Mouse (Mus musculus) limb, embryonic 13.5 days (tissue): Measurements from ENCODE around the gene A530064D06Rik. TPM values are rescaled to one million over a fixed set of nuclear protein-coding genes. Genes with fewer than 3 reads are reported as not detected.
"Not testable (repeated sequence)": the region's sequence is repeated elsewhere in the genome, so short reads cannot be mapped to it uniquely, and the experiment has no call there.

ENCODE experiments used
- ATAC-seq: fragments of 200-750 bp; cut with Nextera tagmentation; 2 replicates; pipeline ENCODE4 v1.8.0; 2017; ENCODE audit warnings: low read depth, moderate number of reproducible peaks, moderate TSS enrichment; ENCODE audit not compliant: low FRiP score
- H3K27ac ChIP-seq: fragments of 300-500 bp; sonication (generic); 2 replicates; pipeline ENCODE4 v1.5.1; 2015; ENCODE audit warnings: inconsistent platforms, mild to moderate bottlenecking, moderate library complexity
- H3K27me3 ChIP-seq: fragments of 300-500 bp; sonication (generic); 2 replicates; pipeline ENCODE4 v1.6.1; 2015; ENCODE audit warnings: mild to moderate bottlenecking, inconsistent platforms
- H3K36me3 ChIP-seq: fragments of 300-500 bp; sonication (generic); 2 replicates; pipeline ENCODE4 v1.6.1; 2015; ENCODE audit warnings: inconsistent platforms, mild to moderate bottlenecking, moderate library complexity
- H3K4me1 ChIP-seq: fragments of 300-500 bp; sonication (generic); 2 replicates; pipeline ENCODE4 v1.6.1; 2015; ENCODE audit warnings: inconsistent platforms
- H3K4me2 ChIP-seq: fragments of 300-500 bp; sonication (generic); replicated peaks from 2 replicates; pipeline ENCODE4 v1.6.1; 2015; ENCODE audit warnings: inconsistent platforms, mild to moderate bottlenecking, moderate library complexity
- H3K4me3 ChIP-seq: fragments of 300-500 bp; sonication (generic); 2 replicates; pipeline ENCODE4 v1.5.1; 2015; ENCODE audit warnings: moderate library complexity, mild to moderate bottlenecking, inconsistent platforms
- H3K9ac ChIP-seq: fragments of 300-500 bp; sonication (generic); 2 replicates; pipeline ENCODE4 v1.6.1; 2015; ENCODE audit warnings: mild to moderate bottlenecking, inconsistent platforms
- H3K9me3 ChIP-seq: fragments of 300-500 bp; sonication (generic); 2 replicates; pipeline ENCODE4 v1.6.1; 2016; ENCODE audit warnings: inconsistent platforms
- WGBS: fragments of 180-500 bp; shearing (Covaris S2); methylation state at CpG from one replicate; pipeline ENCODE4 v1.1.7; 2015; 5-methylcytosine and 5-hydroxymethylcytosine counted together
- polyA plus RNA-seq: library from polyadenylated mRNA; unstranded; fragments of >200 nt; fragmentation: Nextera tagmentation; extraction: Ambion mirVana; gene quantifications from 2 replicates; pipeline ENCODE4 v1.2.1, GENCODE M21; 2015

The A530064D06Rik gene
- polyA plus RNA-seq: 0.11 TPM in 1 of 2 replicates, not detected in the other

DNA sequence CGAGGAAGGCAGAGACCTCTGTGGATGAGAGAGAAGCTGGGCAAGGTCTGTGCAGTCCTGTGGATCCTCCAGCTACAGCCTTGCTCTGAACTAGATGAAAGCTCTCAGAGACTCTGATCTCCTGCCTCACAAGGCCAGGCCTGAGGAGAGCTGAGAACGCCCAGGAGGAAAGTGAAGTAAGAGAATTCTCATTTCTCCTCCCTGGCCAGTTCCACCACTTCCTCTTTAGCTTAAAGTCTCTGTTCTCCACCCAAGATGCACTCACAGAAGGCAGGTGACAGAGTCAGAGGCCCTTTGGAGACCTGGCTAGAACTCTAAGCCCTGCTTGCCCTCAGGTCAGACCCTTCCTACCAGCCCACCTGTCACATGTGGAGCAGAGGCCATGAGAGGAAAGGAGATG, at the start of gene A530064D06Rik:
Gene A530064D06Rik (minus strand): TSS at position 173 of the 400 bp plus-strand sequence.
- not testable (repeated sequence) for H3K36me3 ChIP-seq, H3K27ac ChIP-seq, H3K9ac ChIP-seq, H3K27me3 ChIP-seq, H3K4me2 ChIP-seq, H3K4me1 ChIP-seq, ATAC-seq, H3K9me3 ChIP-seq, H3K4me3 ChIP-seq
- 68% methylated on average over 2 of the region's 2 CpGs for WGBS

- H3K4me1 ChIP-seq: no peaks in the 10 kb centered on the region
- H3K27ac ChIP-seq: no peak overlapping the region
- no peak overlapping the region for H3K9ac ChIP-seq
- H3K27me3 ChIP-seq: no peaks in the 10 kb centered on the region
- 0 out of 2 replicates have a peak, but pooled peaks cover 5% of the 10 kb centered on the region for H3K9me3 ChIP-seq
- WGBS: 80% methylated on average over 1 of the region's 1 CpGs
- H3K36me3 ChIP-seq: no peaks in the 10 kb centered on the region
- no peak overlapping the region for H3K4me2 ChIP-seq
- ATAC-seq: no peak
- H3K4me3 ChIP-seq: no peak overlapping the region
Observed at GRCm38 (mm10) chr17:48215429-48215828, 48.4 kb upstream of the A530064D06Rik start.

DNA sequence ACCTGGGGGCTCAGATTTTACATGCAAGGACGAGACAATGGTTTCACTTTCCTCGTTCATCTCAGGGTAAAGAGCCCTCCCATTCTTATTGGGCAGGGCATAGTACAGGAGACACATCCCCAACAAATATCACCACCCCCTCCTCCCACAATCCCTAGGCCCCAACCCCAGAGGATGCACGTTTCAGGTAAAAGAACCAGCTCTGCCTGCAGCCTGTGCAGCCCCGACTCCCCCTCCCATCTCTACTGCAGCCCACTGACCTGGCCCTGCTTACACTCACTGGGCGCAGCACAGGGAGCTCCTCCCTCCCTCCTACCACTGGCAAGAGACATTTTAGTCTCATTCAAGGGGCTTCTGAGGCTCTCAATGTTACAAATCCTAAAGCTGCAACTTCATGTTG, 46.4 kb upstream of the A530064D06Rik start:
- Histone ChIP-seq H3K27me3 (no peaks in the 10 kb centered on the region), H3K27ac (no peak overlapping the region), H3K4me1 (no peaks in the 10 kb centered on the region), H3K36me3 (no peaks in the 10 kb centered on the region), H3K4me3 (no peak overlapping the region), H3K9ac (no peak overlapping the region), H3K4me2 (no peak overlapping the region), H3K9me3 (0 out of 2 replicates have a peak, but pooled peaks cover 5% of the 10 kb centered on the region)
- 71% methylated on average over 5 of the region's 5 CpGs for WGBS
- no peak for ATAC-seq

DNA sequence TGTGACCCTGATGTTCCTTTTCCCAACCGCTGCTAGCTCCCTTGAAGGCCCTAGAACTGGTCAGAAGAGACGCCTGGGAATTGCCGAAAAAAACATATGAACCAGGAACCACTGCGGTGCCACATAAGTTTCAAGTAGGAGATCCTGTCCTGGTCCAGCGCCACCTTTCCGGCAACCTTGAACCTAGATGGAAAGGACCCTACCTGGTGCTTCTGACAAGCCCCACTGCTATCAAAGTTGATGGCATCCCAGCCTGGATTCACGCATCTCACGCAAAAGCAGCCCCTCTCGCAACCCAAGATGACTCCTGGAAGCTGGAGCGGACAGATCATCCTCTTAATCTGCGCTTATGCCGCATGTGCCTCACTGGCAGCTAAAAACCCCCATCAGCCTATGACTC, 45.5 kb upstream of the A530064D06Rik start:
- H3K4me1 ChIP-seq: no peaks in the 10 kb centered on the region
- H3K4me2 ChIP-seq: no peak overlapping the region
- H3K27me3 ChIP-seq: no peaks in the 10 kb centered on the region
- ATAC-seq: no peak
- no peaks in the 10 kb centered on the region for H3K9me3 ChIP-seq
- H3K27ac ChIP-seq: no peak overlapping the region
- 97% methylated on average over 12 of the region's 12 CpGs for WGBS
- no peaks in the 10 kb centered on the region for H3K36me3 ChIP-seq
- no peak overlapping the region for H3K9ac ChIP-seq
- no peak overlapping the region for H3K4me3 ChIP-seq

DNA sequence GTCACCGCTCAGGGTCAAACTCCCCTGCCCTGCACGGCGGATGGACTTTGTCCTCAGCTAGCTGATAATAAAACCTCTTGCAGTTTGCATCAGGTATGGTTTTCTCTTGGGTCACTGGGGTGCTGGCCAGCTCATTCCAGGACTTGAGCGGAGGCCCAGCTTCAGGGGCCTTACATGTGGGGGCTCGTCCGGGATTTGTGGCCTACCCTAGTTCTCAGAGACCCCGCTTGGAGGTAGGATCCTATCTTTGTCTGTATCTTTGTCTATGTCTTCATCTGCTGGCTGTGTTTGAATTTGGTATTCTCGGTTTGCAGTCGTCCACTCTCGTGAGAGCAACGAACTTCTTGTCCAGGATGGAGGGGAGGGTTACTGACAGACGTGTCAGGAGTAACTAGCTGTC, 36.0 kb upstream of the A530064D06Rik start:
- Histone ChIP-seq H3K4me3 (no peak overlapping the region), H3K9ac (no peak overlapping the region), H3K4me2 (no peak overlapping the region), H3K4me1 (no peaks in the 10 kb centered on the region), H3K9me3 (peaks cover 21% of the 10 kb centered on the region), H3K36me3 (no peaks in the 10 kb centered on the region), H3K27ac (no peak overlapping the region), H3K27me3 (no peaks in the 10 kb centered on the region)
- no peak for ATAC-seq
- 93% methylated on average over 12 of the region's 12 CpGs for WGBS

DNA sequence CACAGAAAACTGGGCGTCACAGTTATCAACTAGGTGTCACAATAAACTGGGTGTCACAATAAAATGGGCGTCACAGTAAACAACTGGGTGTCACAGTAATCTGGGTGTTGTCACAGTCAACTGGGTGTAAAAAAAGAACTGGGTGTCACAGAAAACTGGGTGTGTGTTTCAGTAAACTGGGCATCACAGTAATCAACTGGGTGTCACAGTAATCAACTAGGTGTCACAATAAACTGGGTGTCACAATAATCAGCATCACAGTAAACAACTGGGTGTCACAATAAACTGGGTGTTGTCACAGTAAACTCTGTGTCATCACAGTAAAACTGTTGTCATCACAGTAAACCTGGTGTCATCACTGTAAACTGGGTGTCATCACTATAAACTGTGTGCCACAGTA, 25.3 kb upstream of the A530064D06Rik start:
- no peaks in the 10 kb centered on the region for H3K4me1 ChIP-seq
- H3K27ac ChIP-seq: no peak overlapping the region
- ATAC-seq: no peak
- H3K36me3 ChIP-seq: no peaks in the 10 kb centered on the region
- H3K27me3 ChIP-seq: no peaks in the 10 kb centered on the region
- H3K9ac ChIP-seq: no peak overlapping the region
- H3K4me3 ChIP-seq: no peak overlapping the region
- WGBS: 81% methylated on average over 2 of the region's 2 CpGs
- H3K4me2 ChIP-seq: no peak overlapping the region
- H3K9me3 ChIP-seq: no peaks in the 10 kb centered on the region

DNA sequence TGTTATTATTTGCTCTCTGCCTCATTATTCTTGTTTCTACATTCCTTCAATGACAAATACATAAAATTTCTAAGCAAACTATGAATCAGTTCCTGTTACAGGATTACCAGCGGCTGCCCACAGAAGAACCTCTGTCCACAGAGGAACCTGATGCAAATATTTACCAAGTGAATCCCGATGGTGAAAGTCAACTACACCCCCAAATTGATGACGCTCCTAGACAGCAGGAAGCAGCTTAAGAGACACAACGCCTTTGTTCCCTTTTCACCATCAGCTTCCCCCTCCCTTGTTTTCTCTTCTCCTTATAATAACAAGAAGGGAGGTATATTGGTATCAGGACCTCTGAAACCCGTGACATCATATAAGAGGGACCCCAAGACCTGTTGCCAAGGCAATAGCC, 18.2 kb upstream of the A530064D06Rik start:
- Histone ChIP-seq H3K27me3 (no peaks in the 10 kb centered on the region), H3K9ac (no peak overlapping the region), H3K4me2 (no peak overlapping the region), H3K4me1 (no peaks in the 10 kb centered on the region), H3K4me3 (no peak overlapping the region), H3K36me3 (no peaks in the 10 kb centered on the region), H3K27ac (no peak overlapping the region), H3K9me3 (no peaks in the 10 kb centered on the region)
- no peak for ATAC-seq
- WGBS: 77% methylated on average over 5 of the region's 5 CpGs

GRCm38 (mm10) chr17:48157382-48158076, 9.5 kb downstream of the A530064D06Rik start:
- H3K27me3 ChIP-seq: no peaks in the 10 kb centered on the region
- no peak overlapping the region for H3K4me3 ChIP-seq
- no peak overlapping the region for H3K27ac ChIP-seq
- H3K9ac ChIP-seq: no peak overlapping the region
- no peaks in the 10 kb centered on the region for H3K36me3 ChIP-seq
- no peak overlapping the region for H3K4me2 ChIP-seq
- H3K4me1 ChIP-seq: no peaks in the 10 kb centered on the region
- no peak for ATAC-seq
- peaks cover 4% of the 10 kb centered on the region; the same call in 1 of the 2 replicates for H3K9me3 ChIP-seq
- 49% methylated on average over 1 of the region's 1 CpGs for WGBS

GRCm38 (mm10) chr17:48146120-48146519, 21.0 kb downstream of the A530064D06Rik start, which contains the start of gene 9830107B12Rik:
Gene 9830107B12Rik (minus strand): TSS chr17:48146268.
- H3K4me2 ChIP-seq: no peak within 1 kb of the TSS
- no peaks in the 10 kb centered on the region for H3K27me3 ChIP-seq
- no peak within 1 kb of the TSS for H3K27ac ChIP-seq
- no peak within 1 kb of the TSS for H3K9ac ChIP-seq
- no peak within 1 kb of the TSS for H3K4me3 ChIP-seq
- H3K4me1 ChIP-seq: no peaks in the 10 kb centered on the region
- H3K36me3 ChIP-seq: no peaks in the 10 kb centered on the region
- H3K9me3 ChIP-seq: peaks cover 7% of the 10 kb centered on the region; the same call in 1 of the 2 replicates
- WGBS: 65% methylated on average over 3 of the region's 3 CpGs
- ATAC-seq: no peak

DNA sequence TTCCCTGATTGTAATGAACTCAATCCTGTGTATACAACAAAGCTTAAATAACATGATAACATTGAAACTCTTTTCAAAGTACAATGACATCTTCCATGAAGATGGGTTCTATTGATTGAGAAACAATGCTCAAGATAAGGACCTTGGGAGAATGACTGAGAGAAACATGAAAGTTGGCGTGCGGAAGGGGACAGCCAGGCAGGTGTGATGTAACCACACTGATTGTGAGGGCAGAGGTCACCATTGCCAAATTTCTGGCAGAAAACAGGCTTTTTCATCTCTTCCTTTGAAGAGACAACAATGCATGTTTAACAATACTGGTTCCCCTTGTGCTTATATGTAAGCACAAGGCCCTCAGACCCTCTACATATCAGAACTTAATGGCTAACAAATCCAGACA, 34.3 kb downstream of the A530064D06Rik start:
- no peak overlapping the region for H3K4me3 ChIP-seq
- no peaks in the 10 kb centered on the region for H3K36me3 ChIP-seq
- no peak overlapping the region for H3K9ac ChIP-seq
- ATAC-seq: no peak
- no peak overlapping the region for H3K4me2 ChIP-seq
- H3K27ac ChIP-seq: no peak overlapping the region
- H3K9me3 ChIP-seq: no peaks in the 10 kb centered on the region
- no peaks in the 10 kb centered on the region for H3K27me3 ChIP-seq
- WGBS: 92% methylated on average over 2 of the region's 2 CpGs
- no peaks in the 10 kb centered on the region for H3K4me1 ChIP-seq

DNA sequence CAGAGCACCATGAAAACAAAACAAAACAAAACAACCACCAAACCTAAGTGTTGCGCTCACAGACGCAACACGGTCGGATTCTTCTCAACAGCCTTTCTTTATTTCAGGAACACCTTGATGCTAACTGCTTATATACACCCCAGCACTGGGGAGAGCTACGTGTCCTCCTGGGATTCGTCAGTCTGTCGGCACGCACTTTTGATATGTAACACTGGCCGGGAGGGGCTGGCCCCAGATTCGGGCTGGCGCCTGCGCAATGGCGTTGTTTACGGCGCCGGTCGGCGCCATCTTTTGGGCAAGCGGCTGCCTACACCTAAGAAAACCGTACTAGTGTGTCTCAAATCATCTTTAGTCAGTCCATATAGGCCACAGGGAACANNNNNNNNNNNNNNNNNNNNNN, 46.6 kb downstream of the A530064D06Rik start:
- WGBS: 92% methylated on average over 20 of the region's 20 CpGs
- Histone ChIP-seq H3K27me3 (no peaks in the 10 kb centered on the region), H3K27ac (no peak overlapping the region), H3K9ac (no peak overlapping the region), H3K4me1 (no peaks in the 10 kb centered on the region), H3K4me2 (no peak overlapping the region), H3K4me3 (no peak overlapping the region), H3K36me3 (no peaks in the 10 kb centered on the region), H3K9me3 (no peaks in the 10 kb centered on the region; the same call in 1 of the 2 replicates)
- ATAC-seq: no peak

DNA sequence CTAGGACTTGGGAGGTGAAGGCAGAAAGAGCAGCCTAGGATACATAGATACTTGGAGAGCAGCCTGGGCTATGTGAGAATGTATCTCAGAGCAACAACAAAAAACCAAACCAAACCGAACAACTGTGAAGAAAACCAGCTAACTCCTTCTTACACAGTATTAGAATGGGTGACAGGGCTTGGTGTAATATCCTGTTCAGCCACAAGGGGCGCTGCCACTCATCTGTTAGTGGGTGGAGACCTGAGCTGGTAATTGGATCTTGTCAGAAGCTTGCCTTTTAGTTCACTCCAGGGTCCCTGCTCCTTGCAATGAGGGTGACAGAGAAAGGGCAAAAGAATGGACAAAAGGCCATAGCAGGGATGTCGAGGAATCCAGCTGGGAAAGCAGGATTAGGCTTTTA, 47.4 kb downstream of the A530064D06Rik start:
- 27% methylated on average over 3 of the region's 3 CpGs for WGBS
- no peak overlapping the region for H3K4me3 ChIP-seq
- H3K36me3 ChIP-seq: no peaks in the 10 kb centered on the region
- H3K9ac ChIP-seq: no peak overlapping the region
- no peaks in the 10 kb centered on the region; the same call in 1 of the 2 replicates for H3K9me3 ChIP-seq
- H3K4me1 ChIP-seq: no peaks in the 10 kb centered on the region
- H3K27ac ChIP-seq: no peak overlapping the region
- peak; percentile 44; the same call in 1 of the 2 replicates for ATAC-seq
- H3K4me2 ChIP-seq: no peak overlapping the region
- H3K27me3 ChIP-seq: no peaks in the 10 kb centered on the region

DNA sequence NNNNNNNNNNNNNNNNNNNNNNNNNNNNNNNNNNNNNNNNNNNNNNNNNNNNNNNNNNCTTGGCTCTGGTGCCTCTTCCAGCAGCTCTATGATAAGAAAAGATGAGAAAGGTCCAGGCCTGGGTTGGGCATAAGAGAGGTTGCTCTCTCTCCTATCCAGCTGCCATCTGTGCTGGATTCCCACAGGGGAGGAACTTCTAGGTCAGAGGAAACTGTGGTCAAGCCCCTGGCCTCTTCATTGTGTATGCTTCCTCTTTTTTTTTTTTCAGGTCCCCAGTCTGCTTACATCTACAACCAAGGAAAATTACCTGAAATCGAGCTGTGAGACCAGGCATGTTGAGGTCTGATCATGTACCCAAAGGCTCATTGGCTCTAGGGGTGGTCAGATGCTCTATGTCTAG, 48.5 kb downstream of the A530064D06Rik start:
- no peaks in the 10 kb centered on the region for H3K36me3 ChIP-seq
- no peaks in the 10 kb centered on the region for H3K4me1 ChIP-seq
- no peak overlapping the region for H3K4me2 ChIP-seq
- no peak overlapping the region for H3K4me3 ChIP-seq
- WGBS: 73% methylated on average over 1 of the region's 1 CpGs
- no peak overlapping the region for H3K9ac ChIP-seq
- no peak for ATAC-seq
- H3K27me3 ChIP-seq: no peaks in the 10 kb centered on the region
- peaks cover 4% of the 10 kb centered on the region; the same call in 1 of the 2 replicates for H3K9me3 ChIP-seq
- no peak overlapping the region for H3K27ac ChIP-seq
